Mouse (Mus musculus) kidney, adult 18-20 months (tissue): ENCODE measurements around the gene Ppm1l.
A peak's percentile ranks its signal among the peaks of the same experiment; 100 is the strongest.

Source experiments
- DNase-seq: peaks from one replicate; pipeline ENCODE4 v3.0.0; 2021

The Ppm1l gene

DNA sequence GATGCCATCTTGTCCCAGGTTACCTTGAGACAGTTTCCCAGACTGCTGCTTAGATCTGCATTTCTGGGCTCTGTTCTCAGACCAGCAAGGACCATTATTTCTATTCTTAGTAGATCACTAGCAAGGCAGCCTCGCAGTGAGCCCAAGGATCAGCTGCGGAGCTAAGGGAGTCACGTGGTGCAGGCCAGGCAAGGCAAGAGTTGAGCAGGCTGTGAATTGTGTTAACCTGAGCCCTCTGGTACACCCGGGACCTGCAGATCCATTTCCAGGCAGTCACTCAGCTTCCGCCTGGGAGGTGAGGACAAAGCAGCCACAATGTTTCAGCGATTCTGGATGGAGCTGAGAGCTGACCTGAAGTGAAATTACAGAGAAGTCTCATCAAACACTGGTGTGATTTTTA lies 185.3 kb downstream of the Ppm1l start:
- no peak for DNase-seq

- DNase-seq: no peak
Measured at GRCm38 (mm10) chr3:69502527-69502926, 185.9 kb downstream of the Ppm1l start.

GRCm38 (mm10) chr3:69505090-69505489 lies 188.4 kb downstream of the Ppm1l start:
- DNase-seq: no peak

- no peak for DNase-seq
Measured at GRCm38 (mm10) chr3:69506352-69506751, 189.7 kb downstream of the Ppm1l start.

GRCm38 (mm10) chr3:69509411-69509952 lies 192.8 kb downstream of the Ppm1l start:
- no peak for DNase-seq

DNA sequence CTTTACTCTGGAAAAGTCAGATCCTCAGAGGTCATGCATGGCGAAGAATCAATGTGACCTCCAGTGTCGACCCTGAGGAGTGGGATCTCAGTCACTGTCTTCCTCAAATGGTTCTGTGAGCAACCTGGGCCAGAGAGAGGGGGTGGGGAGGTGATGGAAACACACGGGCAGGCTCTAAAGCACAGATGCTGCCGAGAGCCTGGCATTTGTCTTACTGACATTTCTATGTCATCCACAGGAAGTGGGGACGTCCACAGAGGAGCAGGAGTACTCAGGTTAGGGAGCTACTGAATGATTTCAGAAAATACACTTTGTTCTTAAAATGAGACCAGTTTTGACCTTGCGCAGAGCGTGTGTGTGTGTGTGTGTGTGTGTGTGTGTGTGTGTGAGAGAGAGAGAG lies 195.2 kb downstream of the Ppm1l start:
- no peak for DNase-seq

DNA sequence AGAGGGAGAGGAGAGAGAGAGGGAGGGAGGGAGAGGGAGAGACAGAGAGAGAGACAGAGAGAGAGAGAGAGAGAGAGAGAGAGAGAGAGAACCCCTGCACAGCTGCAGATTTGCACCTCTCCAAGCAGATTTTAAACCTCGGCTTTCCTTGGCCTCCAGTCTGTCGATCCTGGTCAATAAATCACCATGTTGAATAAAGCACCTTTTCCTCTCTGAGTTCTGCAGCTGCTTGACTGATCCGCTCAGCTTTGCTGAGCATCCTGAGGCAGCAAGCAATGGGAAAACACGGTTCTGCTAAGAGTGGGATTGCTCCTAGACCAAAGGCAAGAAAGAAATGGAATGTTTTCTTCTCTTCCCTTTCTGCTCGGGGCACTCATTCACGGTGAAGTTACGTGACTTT lies 195.7 kb downstream of the Ppm1l start:
- no peak for DNase-seq

DNA sequence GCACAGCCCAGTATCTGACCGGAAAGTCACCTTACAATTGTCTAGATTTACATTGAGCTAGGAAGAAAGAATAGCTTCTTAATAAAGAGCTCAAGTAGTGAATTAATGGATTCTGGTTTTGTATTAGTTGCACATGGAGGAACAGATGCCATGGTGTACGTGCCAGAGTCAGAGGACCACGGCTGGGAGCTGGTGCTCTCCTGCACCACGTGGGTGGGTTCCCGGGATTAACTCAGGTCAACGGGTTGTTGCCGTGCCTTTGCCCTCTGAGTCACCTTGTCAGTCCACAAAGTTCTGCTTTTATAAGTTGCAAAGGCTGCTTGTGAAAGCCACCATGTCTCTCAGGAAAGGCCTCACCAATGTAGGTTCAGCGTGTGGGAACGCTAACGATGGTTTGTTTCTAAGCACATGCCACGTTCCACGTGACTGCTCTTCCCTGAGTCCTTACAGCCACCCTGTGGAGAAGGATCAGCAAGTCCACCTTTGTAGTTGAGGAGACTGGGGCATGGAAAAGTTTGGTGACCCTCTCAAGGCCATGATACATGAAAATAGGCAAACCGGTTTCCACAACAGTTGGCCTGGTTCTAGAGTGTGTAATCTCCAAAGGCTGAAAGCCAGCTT lies 199.2 kb downstream of the Ppm1l start:
- DNase-seq: peak; percentile 13

- no peak for DNase-seq
Measured at GRCm38 (mm10) chr3:69519188-69519587, 202.5 kb downstream of the Ppm1l start.

- DNase-seq: no peak
Measured at GRCm38 (mm10) chr3:69519789-69520558, 203.3 kb downstream of the Ppm1l start.

DNA sequence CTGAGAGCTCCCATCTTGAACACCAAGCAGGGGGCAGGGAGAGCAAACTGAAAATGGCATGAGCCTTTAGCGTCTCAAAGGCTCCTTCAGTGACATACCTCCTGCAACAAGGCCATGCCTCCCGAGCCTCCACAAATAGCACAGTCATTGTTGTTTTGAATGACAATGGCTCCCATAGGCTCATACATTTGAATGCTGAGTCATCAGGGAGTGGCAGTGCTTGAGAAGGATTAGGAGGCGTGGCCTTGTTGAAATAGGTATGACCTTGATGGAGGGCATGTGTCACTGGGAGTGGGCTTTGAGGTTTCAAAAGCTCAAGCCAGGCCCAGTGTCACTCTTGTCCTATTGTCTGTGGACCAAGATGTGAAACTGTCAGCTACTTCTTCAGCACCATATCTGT lies 205.6 kb downstream of the Ppm1l start:
- no peak for DNase-seq

- DNase-seq: no peak
Measured at GRCm38 (mm10) chr3:69524356-69525071, 207.9 kb downstream of the Ppm1l start.

DNA sequence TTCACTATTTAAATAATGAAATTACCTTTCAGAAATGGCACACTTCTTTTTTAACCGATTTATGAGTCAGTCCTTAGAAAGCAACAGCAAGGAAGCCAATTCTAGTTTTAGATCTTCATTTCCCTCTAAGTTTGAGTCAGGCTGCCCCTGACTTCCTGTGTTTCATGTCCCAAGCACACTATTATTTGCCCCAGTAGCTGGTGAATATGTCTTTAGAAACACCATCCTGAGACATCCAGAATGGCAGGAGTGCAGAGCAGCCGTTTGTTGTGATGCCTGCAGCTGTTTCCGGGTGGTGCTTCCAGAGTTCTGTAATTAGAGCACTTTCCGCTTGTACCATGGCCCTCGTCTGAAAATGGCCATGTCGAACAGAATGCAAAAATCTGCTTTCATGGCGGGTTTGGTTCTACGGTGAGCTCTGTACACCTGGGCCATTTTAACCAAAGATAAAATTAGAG lies 208.4 kb downstream of the Ppm1l start:
- no peak for DNase-seq

- no peak for DNase-seq
Measured at GRCm38 (mm10) chr3:69527384-69527783, 210.7 kb downstream of the Ppm1l start.

GRCm38 (mm10) chr3:69529576-69529975 lies 212.9 kb downstream of the Ppm1l start:
- DNase-seq: no peak

GRCm38 (mm10) chr3:69531511-69531910 lies 214.8 kb downstream of the Ppm1l start:
- DNase-seq: no peak

DNA sequence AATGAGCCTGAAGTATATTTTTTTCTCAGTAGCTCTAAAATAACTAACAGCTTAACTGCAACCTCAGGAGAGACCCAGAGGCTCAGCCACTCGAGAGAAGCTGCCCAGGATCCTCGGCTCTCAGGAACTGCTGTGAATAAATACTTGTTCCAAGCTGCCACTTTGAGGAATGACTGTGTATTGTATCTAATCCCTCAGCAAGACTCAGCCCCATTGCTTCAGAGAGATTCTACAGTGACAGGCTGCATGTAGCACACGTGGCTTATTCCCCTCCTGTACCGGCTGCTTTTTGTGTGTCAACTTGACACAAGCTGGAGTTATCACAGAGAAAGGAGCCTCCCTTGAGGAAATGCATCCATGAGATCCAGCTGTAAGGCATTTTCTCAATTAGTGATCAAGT lies 216.0 kb downstream of the Ppm1l start:
- DNase-seq: no peak

GRCm38 (mm10) chr3:69535486-69535885 lies 218.8 kb downstream of the Ppm1l start:
- no peak for DNase-seq

DNA sequence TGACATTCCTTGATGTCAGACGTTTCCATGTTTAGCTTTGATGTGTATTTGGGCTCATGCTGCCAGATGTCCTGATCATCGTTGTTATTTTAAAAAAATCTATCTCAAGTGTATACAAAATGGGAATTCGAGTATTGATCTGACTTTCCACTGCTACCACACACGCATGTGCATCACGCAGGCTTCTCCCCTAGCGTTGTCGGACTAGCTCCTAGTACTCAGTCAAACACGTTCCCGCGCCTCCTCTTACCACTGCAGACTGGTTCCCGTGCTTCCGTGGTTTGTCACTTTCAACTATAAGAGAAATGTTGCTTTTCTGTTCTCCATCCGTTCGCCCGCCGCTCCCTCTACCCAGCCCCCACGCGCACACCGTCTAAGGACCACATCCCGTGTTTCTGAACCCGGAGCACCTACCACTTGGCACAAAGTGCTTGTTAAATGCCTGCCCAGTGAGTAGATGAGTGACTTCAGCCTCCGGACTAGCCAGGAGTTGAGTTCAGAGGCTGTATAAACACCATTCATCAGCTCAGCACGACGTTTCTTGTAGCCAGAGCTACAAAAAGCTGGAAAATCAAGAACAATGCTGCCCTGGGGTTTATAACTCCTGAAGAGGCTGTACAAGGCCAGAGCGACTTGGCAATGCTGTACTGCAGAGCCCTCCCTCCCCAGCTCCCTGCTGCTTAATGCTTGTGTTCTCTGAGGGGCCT lies 219.4 kb downstream of the Ppm1l start:
- DNase-seq: no peak

DNA sequence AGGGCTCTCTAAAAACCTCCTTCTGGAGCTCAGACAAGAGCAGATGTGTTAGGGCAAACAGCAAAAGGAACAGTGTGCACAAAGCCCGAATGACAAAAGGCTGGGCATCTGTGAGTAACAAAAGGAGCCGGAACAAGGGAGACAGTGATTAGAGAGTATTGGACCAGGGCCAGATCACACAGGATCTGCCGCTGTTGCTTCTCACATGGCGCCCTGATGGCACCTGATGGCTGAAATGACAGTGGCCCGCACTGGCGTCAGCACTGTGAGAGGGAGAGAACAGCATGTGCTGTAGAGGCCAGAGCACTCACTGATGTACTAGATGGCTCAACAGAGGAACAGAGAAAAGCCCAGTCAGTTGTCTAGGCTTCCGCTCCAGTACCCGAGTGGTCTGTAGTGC lies 226.3 kb downstream of the Ppm1l start:
- no peak for DNase-seq

DNA sequence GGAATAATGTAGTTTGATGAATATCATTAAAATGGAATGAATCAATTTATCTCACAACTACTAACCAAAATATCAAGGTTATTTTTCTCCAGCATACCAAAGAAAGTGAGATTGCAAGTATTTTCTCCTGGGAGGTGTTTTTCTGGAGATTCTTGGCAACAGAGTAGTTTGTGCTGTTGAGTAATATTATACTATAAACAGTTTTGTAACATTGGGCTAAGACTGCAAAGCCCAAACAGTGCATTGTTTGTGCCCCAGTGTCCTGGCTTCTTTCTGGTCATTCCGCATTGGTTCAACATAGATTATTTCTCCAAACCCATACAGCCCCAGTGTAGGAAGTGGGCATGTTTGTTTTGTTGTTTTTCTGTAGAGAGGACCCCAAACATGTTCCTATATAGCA lies 227.1 kb downstream of the Ppm1l start:
- DNase-seq: no peak

DNA sequence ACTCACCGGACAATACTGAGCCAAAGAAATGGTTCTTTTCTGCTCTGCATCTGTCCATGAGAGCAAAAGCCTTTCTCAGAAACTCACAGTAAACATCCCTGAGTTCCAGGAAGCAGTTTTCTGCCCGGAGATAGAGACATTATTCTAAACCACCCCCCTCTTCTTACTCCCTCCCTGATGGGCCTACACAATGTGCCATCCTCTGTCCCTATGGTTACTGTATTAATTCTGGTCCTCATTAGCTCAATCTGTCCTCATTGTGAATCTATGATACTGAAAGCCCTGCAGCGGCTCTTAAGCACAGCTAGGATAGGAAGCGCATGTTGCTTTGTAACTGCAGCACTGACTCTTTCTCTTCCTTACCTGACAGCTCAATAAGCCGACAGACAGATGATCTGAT lies 228.4 kb downstream of the Ppm1l start:
- DNase-seq: no peak
